Mouse (Mus musculus): Measurements from ENCODE around the gene Nrg4. TPM values are rescaled to one million over a fixed set of nuclear protein-coding genes. Genes with fewer than 3 reads are reported as not detected.

Nrg4 gene
- total and polyA plus RNA-seq, 2 experiments from 2014 or later: 0.24 to 0.94 TPM

DNA sequence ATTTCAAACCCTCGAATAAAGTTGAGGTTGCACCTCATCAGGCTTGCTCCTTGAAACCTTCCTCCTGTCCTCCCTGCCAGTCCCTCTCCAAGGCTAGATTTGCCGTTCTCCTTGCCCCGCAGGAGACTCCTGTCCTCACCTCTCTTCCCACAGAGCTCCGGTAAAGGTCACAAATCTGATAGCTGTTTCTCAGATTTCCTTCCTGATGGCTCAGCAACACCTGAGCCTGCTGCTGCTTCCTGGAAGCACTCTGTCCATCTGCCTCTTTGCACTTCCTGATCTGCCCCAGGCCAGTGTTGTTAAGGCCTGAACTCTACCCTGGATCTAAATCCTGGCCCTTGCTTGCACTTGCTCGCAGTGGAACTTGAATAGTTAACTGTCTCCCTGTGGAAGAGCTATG, 5.8 kb upstream of the Nrg4 start:
- Histone ChIP-seq H3K4me2 (ENCODE audit: low read depth) (no peak overlapping the region), H3K4me3 (ENCODE audit: low read depth, low read length) (no peak overlapping the region), H3K4me1 (ENCODE audit: insufficient read depth) (no peaks in the 10 kb centered on the region), H3K9ac (peak overlapping the region; percentile 14; the same call in 1 of the 2 replicates), H3K9me3 (ENCODE audit: low read length) (no peaks in the 10 kb centered on the region), H3K27ac (ENCODE audit: low read depth, low read length) (no peak overlapping the region), H3K27me3 (ENCODE audit: insufficient read depth, low read length) (peaks cover 3% of the 10 kb centered on the region; the same call in 1 of the 2 replicates), H3K36me3 (ENCODE audit: insufficient read depth) (no peaks in the 10 kb centered on the region)
- WGBS: 36% methylated on average over 5 of the region's 5 CpGs
- TF ChIP-seq CTCF (IDR thresholded peaks at IDR 0.05; ENCODE audit: low read depth): no peak
- DNase-seq: no peak
- peak; percentile 18; the same call in 1 of the 2 replicates for ATAC-seq

GRCm38 (mm10) chr9:55329401-55329800, 2.8 kb upstream of the Nrg4 start:
- Histone ChIP-seq H3K9me3 (ENCODE audit: low read length) (no peaks in the 10 kb centered on the region), H3K4me1 (ENCODE audit: insufficient read depth) (no peaks in the 10 kb centered on the region), H3K4me3 (ENCODE audit: low read depth, low read length) (no peak overlapping the region), H3K27me3 (ENCODE audit: insufficient read depth, low read length) (peaks cover 3% of the 10 kb centered on the region; the same call in 1 of the 2 replicates), H3K27ac (ENCODE audit: low read depth, low read length) (no peak overlapping the region), H3K9ac (no peak overlapping the region), H3K4me2 (ENCODE audit: low read depth) (no peak overlapping the region), H3K36me3 (ENCODE audit: insufficient read depth) (no peaks in the 10 kb centered on the region)
- TF ChIP-seq CTCF (IDR thresholded peaks at IDR 0.05; ENCODE audit: low read depth): no peak
- no peak for DNase-seq
- WGBS: 87% methylated on average over 6 of the region's 6 CpGs
- no peak for ATAC-seq

GRCm38 (mm10) chr9:55328151-55328918, 1.7 kb upstream of the Nrg4 start:
- Histone ChIP-seq H3K9me3 (ENCODE audit: low read length) (no peaks in the 10 kb centered on the region), H3K9ac (0 out of 2 replicates have a peak overlapping the region, but pooled peaks have one; percentile 6), H3K27ac (ENCODE audit: low read depth, low read length) (no peak overlapping the region), H3K36me3 (ENCODE audit: insufficient read depth) (no peaks in the 10 kb centered on the region), H3K4me2 (ENCODE audit: low read depth) (peak overlapping the region; percentile 67), H3K4me1 (ENCODE audit: insufficient read depth) (no peaks in the 10 kb centered on the region), H3K4me3 (ENCODE audit: low read depth, low read length) (0 out of 2 replicates have a peak overlapping the region, but pooled peaks have one; percentile 73), H3K27me3 (ENCODE audit: insufficient read depth, low read length) (peaks cover 3% of the 10 kb centered on the region; the same call in 1 of the 2 replicates)
- WGBS: 28% methylated on average over 14 of the region's 14 CpGs
- no peak for TF ChIP-seq CTCF (IDR thresholded peaks at IDR 0.05; ENCODE audit: low read depth)
- no peak for DNase-seq
- ATAC-seq: no peak

DNA sequence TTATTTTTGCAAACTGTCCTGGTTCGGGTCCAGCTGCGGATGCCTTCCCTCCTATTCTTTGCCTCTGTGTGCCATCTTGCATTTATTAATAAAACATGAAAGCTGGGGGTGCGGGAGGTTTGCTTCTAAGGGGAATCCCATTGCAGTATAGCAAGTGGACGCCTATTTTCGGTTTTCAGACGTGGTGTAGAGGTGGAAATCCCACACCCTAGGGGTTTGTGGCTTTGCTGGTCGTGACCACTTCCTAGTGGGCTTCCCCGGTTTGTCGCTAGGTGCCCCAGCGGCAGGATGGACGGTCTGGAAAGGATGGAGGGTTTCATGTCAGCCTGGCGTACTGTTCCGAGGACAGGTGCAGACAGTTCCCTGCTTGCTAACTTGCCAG, 581 bp upstream of the Nrg4 start:
- no peaks in the 10 kb centered on the region for H3K36me3 ChIP-seq (ENCODE audit: insufficient read depth)
- under 1% methylated on average over 13 of the region's 13 CpGs for WGBS
- peak overlapping the region; percentile 67 for H3K4me2 ChIP-seq (ENCODE audit: low read depth)
- peak overlapping the region; percentile 73 for H3K4me3 ChIP-seq (ENCODE audit: low read depth, low read length)
- peak; percentile 42 for DNase-seq
- H3K27me3 ChIP-seq (ENCODE audit: insufficient read depth, low read length): peaks cover 3% of the 10 kb centered on the region; the same call in 1 of the 2 replicates
- TF ChIP-seq CTCF (IDR thresholded peaks at IDR 0.05; ENCODE audit: low read depth): peak; percentile 38
- no peaks in the 10 kb centered on the region for H3K9me3 ChIP-seq (ENCODE audit: low read length)
- peak overlapping the region; percentile 79 for H3K9ac ChIP-seq
- no peaks in the 10 kb centered on the region for H3K4me1 ChIP-seq (ENCODE audit: insufficient read depth)
- no peak; the same call in none of the 2 replicates for ATAC-seq
- H3K27ac ChIP-seq (ENCODE audit: low read depth, low read length): peak overlapping the region; percentile 75

- Histone ChIP-seq H3K4me3 (ENCODE audit: low read depth, low read length) (peak overlapping the region; percentile 73), H3K9me3 (ENCODE audit: low read length) (no peaks in the 10 kb centered on the region), H3K9ac (peak overlapping the region; percentile 79), H3K4me1 (ENCODE audit: insufficient read depth) (no peaks in the 10 kb centered on the region), H3K36me3 (ENCODE audit: insufficient read depth) (no peaks in the 10 kb centered on the region), H3K27ac (ENCODE audit: low read depth, low read length) (peak overlapping the region; percentile 75), H3K4me2 (ENCODE audit: low read depth) (peak overlapping the region; percentile 67), H3K27me3 (ENCODE audit: insufficient read depth, low read length) (peaks cover 3% of the 10 kb centered on the region; the same call in 1 of the 2 replicates)
- 12% methylated on average over 18 of the region's 18 CpGs for WGBS
- TF ChIP-seq CTCF (IDR thresholded peaks at IDR 0.05; ENCODE audit: low read depth): peak; percentile 23; the same call in 1 of the 2 replicates
- ATAC-seq (no peak), DNase-seq (no peak)
Observed at GRCm38 (mm10) chr9:55325564-55326514, 805 bp downstream of the Nrg4 start.

- Histone ChIP-seq H3K4me1 (ENCODE audit: insufficient read depth) (no peaks in the 10 kb centered on the region), H3K4me2 (ENCODE audit: low read depth) (no peak overlapping the region), H3K9ac (no peak overlapping the region), H3K27ac (ENCODE audit: low read depth, low read length) (no peak overlapping the region), H3K9me3 (ENCODE audit: low read length) (no peaks in the 10 kb centered on the region), H3K4me3 (ENCODE audit: low read depth, low read length) (no peak overlapping the region), H3K36me3 (ENCODE audit: insufficient read depth) (no peaks in the 10 kb centered on the region), H3K27me3 (ENCODE audit: insufficient read depth, low read length) (peaks cover 3% of the 10 kb centered on the region; the same call in 1 of the 2 replicates)
- ATAC-seq: no peak
- DNase-seq: no peak
- 17% methylated on average over 1 of the region's 1 CpGs for WGBS
- no peak for TF ChIP-seq CTCF (IDR thresholded peaks at IDR 0.05; ENCODE audit: low read depth)
Observed at GRCm38 (mm10) chr9:55325061-55325460, 1.6 kb downstream of the Nrg4 start.
